Mouse (Mus musculus) liver, adult 2 months (tissue): ENCODE data around the gene Cmtr1. TPM values are rescaled to one million over a fixed set of nuclear protein-coding genes. Genes with fewer than 3 reads are reported as not detected.

Source experiments
- DNase-seq: peaks from one replicate; pipeline ENCODE4 v3.0.0-alpha.2; 2011; ENCODE audit warnings: low read depth, low spot score; ENCODE audit errors: extremely low read depth
- H3K27ac ChIP-seq: fragments of 200-500 bp; replicated peaks from 2 replicates; pipeline ENCODE4 v1.5.1; 2012; ENCODE audit warnings: low read depth, mild to moderate bottlenecking, control low read depth, inconsistent platforms, low read length; ENCODE audit not compliant: insufficient read depth
- H3K27me3 ChIP-seq: fragments of 200-500 bp; 2 replicates; pipeline ENCODE4 v1.6.1; 2012; ENCODE audit warnings: mild to moderate bottlenecking, moderate library complexity, low read length, inconsistent platforms; ENCODE audit not compliant: control insufficient read depth, insufficient read depth
- H3K36me3 ChIP-seq: fragments of 200-500 bp; 2 replicates; pipeline ENCODE4 v1.6.1; 2012; ENCODE audit warnings: low read length, inconsistent platforms; ENCODE audit not compliant: control insufficient read depth, insufficient read depth
- H3K4me1 ChIP-seq: fragments of 200-500 bp; 2 replicates; pipeline ENCODE4 v1.6.1; 2011; ENCODE audit warnings: low read length; ENCODE audit not compliant: control insufficient read depth, insufficient read depth
- H3K4me3 ChIP-seq: fragments of 200-500 bp; 2 replicates; pipeline ENCODE4 v1.5.1; 2011; ENCODE audit warnings: low read depth, mild to moderate bottlenecking, control low read depth, low read length, moderate library complexity; ENCODE audit not compliant: insufficient read depth
- H3K79me2 ChIP-seq: fragments of 200-500 bp; 2 replicates; pipeline ENCODE4 v1.6.1; 2012; ENCODE audit warnings: inconsistent platforms, mild to moderate bottlenecking, low read length, moderate library complexity; ENCODE audit not compliant: control insufficient read depth, insufficient read depth
- H3K9ac ChIP-seq: fragments of 200-500 bp; 2 replicates; pipeline ENCODE4 v1.6.1; 2012; ENCODE audit warnings: low read depth, mild to moderate bottlenecking, control low read depth, inconsistent platforms, low read length
- CTCF ChIP-seq: fragments of 200-500 bp; IDR thresholded peaks from 2 replicates; pipeline ENCODE4 v1.5.1; 2011; ENCODE audit warnings: low read depth, low read length, control low read depth
- POLR2A ChIP-seq: fragments of 200-500 bp; IDR thresholded peaks from 2 replicates; pipeline ENCODE4 v1.6.1; 2011; ENCODE audit warnings: low read length, control low read depth; ENCODE audit not compliant: insufficient read depth; ENCODE audit errors: extremely low read depth
- WGBS: fragments of 180-500 bp; shearing (Covaris S2); methylation state at CpG from one replicate; pipeline ENCODE4 v1.1.7; 2018; 5-methylcytosine and 5-hydroxymethylcytosine counted together
- polyA plus RNA-seq: library from polyadenylated mRNA; depleted of rRNA; stranded (reverse); fragments of >200 nt; gene quantifications from 2 replicates; pipeline ENCODE4 v1.2.3, GENCODE M21; 2012
- total RNA-seq: library from RNA; depleted of rRNA; stranded (reverse); fragments of >200 nt; gene quantifications from 2 replicates; pipeline ENCODE4 v1.2.3, GENCODE M21; 2014

Gene Cmtr1
- total and polyA plus RNA-seq, 2 experiments: 23.4 to 27.7 TPM

GRCm38 (mm10) chr17:29680921-29681320 is 20.5 kb downstream of the Cmtr1 start:
- DNase-seq: no peak
- WGBS: 89% methylated on average over 2 of the region's 2 CpGs
- Histone ChIP-seq H3K9ac (no peak overlapping the region), H3K27me3 (no peaks in the 10 kb centered on the region), H3K79me2 (no peaks in the 10 kb centered on the region), H3K36me3 (peaks cover 77% of the 10 kb centered on the region), H3K27ac (no peak overlapping the region), H3K4me1 (no peaks in the 10 kb centered on the region), H3K4me3 (no peak overlapping the region)
- no peak for TF ChIP-seq POLR2A
- TF ChIP-seq CTCF: no peak

- Histone ChIP-seq H3K27ac (no peak overlapping the region), H3K9ac (no peak overlapping the region), H3K36me3 (peaks cover 79% of the 10 kb centered on the region), H3K79me2 (no peaks in the 10 kb centered on the region), H3K27me3 (no peaks in the 10 kb centered on the region), H3K4me1 (no peaks in the 10 kb centered on the region), H3K4me3 (no peak overlapping the region)
- no peak for TF ChIP-seq POLR2A
- no peak for TF ChIP-seq CTCF
- DNase-seq: no peak
- WGBS: 98% methylated on average over 9 of the region's 9 CpGs
Measured at GRCm38 (mm10) chr17:29681669-29682068, 21.3 kb downstream of the Cmtr1 start.

GRCm38 (mm10) chr17:29682261-29682660 is 21.9 kb downstream of the Cmtr1 start:
- no peak overlapping the region for H3K4me3 ChIP-seq
- H3K79me2 ChIP-seq: no peaks in the 10 kb centered on the region
- DNase-seq: no peak
- H3K27ac ChIP-seq: no peak overlapping the region
- WGBS: 97% methylated on average over 7 of the region's 7 CpGs
- no peak overlapping the region for H3K9ac ChIP-seq
- no peaks in the 10 kb centered on the region for H3K4me1 ChIP-seq
- no peaks in the 10 kb centered on the region for H3K27me3 ChIP-seq
- peaks cover 78% of the 10 kb centered on the region for H3K36me3 ChIP-seq
- no peak for TF ChIP-seq POLR2A
- no peak for TF ChIP-seq CTCF

- no peak for DNase-seq
- Histone ChIP-seq H3K79me2 (no peaks in the 10 kb centered on the region), H3K4me3 (no peak overlapping the region), H3K27me3 (no peaks in the 10 kb centered on the region), H3K9ac (no peak overlapping the region), H3K27ac (no peak overlapping the region), H3K36me3 (peaks cover 76% of the 10 kb centered on the region), H3K4me1 (no peaks in the 10 kb centered on the region)
- no peak for TF ChIP-seq CTCF
- TF ChIP-seq POLR2A: no peak
- whole genome bisulfite sequencing: 95% methylated on average over 2 of the region's 2 CpGs
Measured at GRCm38 (mm10) chr17:29683127-29683526, 22.7 kb downstream of the Cmtr1 start.

- H3K36me3 ChIP-seq: peaks cover 74% of the 10 kb centered on the region
- H3K27ac ChIP-seq: no peak overlapping the region
- WGBS: 94% methylated on average over 4 of the region's 4 CpGs
- no peaks in the 10 kb centered on the region for H3K79me2 ChIP-seq
- no peak for DNase-seq
- no peaks in the 10 kb centered on the region for H3K27me3 ChIP-seq
- no peaks in the 10 kb centered on the region for H3K4me1 ChIP-seq
- no peak overlapping the region for H3K9ac ChIP-seq
- no peak for TF ChIP-seq POLR2A
- TF ChIP-seq CTCF: no peak
- no peak overlapping the region for H3K4me3 ChIP-seq
Measured at GRCm38 (mm10) chr17:29684275-29684674, 23.9 kb downstream of the Cmtr1 start.

- TF ChIP-seq CTCF (no peak), POLR2A (no peak)
- Histone ChIP-seq H3K4me1 (no peaks in the 10 kb centered on the region), H3K27ac (no peak overlapping the region), H3K36me3 (peaks cover 71% of the 10 kb centered on the region), H3K4me3 (no peak overlapping the region), H3K79me2 (no peaks in the 10 kb centered on the region), H3K9ac (no peak overlapping the region), H3K27me3 (no peaks in the 10 kb centered on the region)
- no peak for DNase-seq
- 97% methylated on average over 5 of the region's 5 CpGs for WGBS
Measured at GRCm38 (mm10) chr17:29686771-29687170, 26.4 kb downstream of the Cmtr1 start.
